Mouse (Mus musculus) midbrain, postnatal 0 days (tissue): ENCODE results near the gene Stag3. TPM values are rescaled to one million over a fixed set of nuclear protein-coding genes. Genes with fewer than 3 reads are reported as not detected.

Source experiments
- ATAC-seq: fragments of 200-750 bp; cut with Nextera tagmentation; 2 replicates; pipeline ENCODE4 v1.8.0; 2017; ENCODE audit warnings: moderate number of reproducible peaks, mild to moderate bottlenecking, moderate TSS enrichment, moderate library complexity; ENCODE audit not compliant: low FRiP score
- DNase-seq: peaks from one replicate; pipeline ENCODE4 v3.0.0-alpha.2; 2015; ENCODE audit warnings: low spot score
- H3K27ac ChIP-seq: fragments of 300-500 bp; sonication (generic); 2 replicates; pipeline ENCODE4 v1.5.1; 2014; ENCODE audit warnings: low read depth, mild to moderate bottlenecking, low read length, mixed read lengths
- H3K27me3 ChIP-seq: fragments of 300-500 bp; sonication (generic); 2 replicates; pipeline ENCODE4 v1.6.1; 2014; ENCODE audit warnings: low read length, control low read depth, mixed read lengths; ENCODE audit not compliant: insufficient read depth
- H3K36me3 ChIP-seq: fragments of 300-500 bp; sonication (generic); 2 replicates; pipeline ENCODE4 v1.6.1; 2014; ENCODE audit warnings: low read length, control low read depth, mixed read lengths; ENCODE audit not compliant: insufficient read depth
- H3K4me1 ChIP-seq: fragments of 300-500 bp; sonication (generic); 2 replicates; pipeline ENCODE4 v1.6.1; 2014; ENCODE audit warnings: mild to moderate bottlenecking, control low read depth, antibody characterized with exemption, low read length, mixed read lengths; ENCODE audit not compliant: insufficient read depth
- H3K4me2 ChIP-seq: fragments of 300-500 bp; sonication (generic); 2 replicates; pipeline ENCODE4 v1.6.1; 2014; ENCODE audit warnings: low read depth, mild to moderate bottlenecking, low read length, mixed read lengths; ENCODE audit not compliant: poor library complexity, severe bottlenecking
- H3K4me3 ChIP-seq: fragments of 300-500 bp; sonication (generic); 2 replicates; pipeline ENCODE4 v1.5.1; 2014; ENCODE audit warnings: low read depth, mild to moderate bottlenecking, low read length, moderate library complexity
- H3K9ac ChIP-seq: fragments of 300-500 bp; sonication (generic); replicated peaks from 2 replicates; pipeline ENCODE4 v1.6.1; 2014; ENCODE audit warnings: mild to moderate bottlenecking, low read length, moderate library complexity, mixed read lengths; ENCODE audit not compliant: poor library complexity, severe bottlenecking
- H3K9me3 ChIP-seq: fragments of 300-500 bp; sonication (generic); 2 replicates; pipeline ENCODE4 v1.6.1; 2016; ENCODE audit warnings: low read length, control low read depth
- CTCF ChIP-seq: IDR thresholded peaks from 2 replicates; pipeline ENCODE4 v1.5.1; 2016; ENCODE audit warnings: antibody characterized with exemption, mild to moderate bottlenecking
- WGBS: fragments of 180-500 bp; shearing (Covaris S2); extraction: QIAGEN DNeasy Blood & Tissue Kit; methylation state at CpG from one replicate; pipeline ENCODE4 v1.1.7; 2014; 5-methylcytosine and 5-hydroxymethylcytosine counted together
- polyA plus RNA-seq: library from polyadenylated mRNA; unstranded; fragments of >200 nt; fragmentation: Nextera tagmentation; extraction: Ambion mirVana; gene quantifications from 2 replicates; pipeline ENCODE4 v1.2.1, GENCODE M21; 2015
- total RNA-seq: library from RNA; depleted of rRNA; stranded (reverse); fragments of >200 nt; gene quantifications from 2 replicates; pipeline ENCODE4 v1.2.3, GENCODE M21; 2014

Gene Stag3
- total and polyA plus RNA-seq, 2 experiments from 2014 or later: 8.8 to 22.5 TPM

- Histone ChIP-seq H3K4me1 (peaks cover 6% of the 10 kb centered on the region; the same call in 1 of the 2 replicates), H3K4me2 (no peak overlapping the region), H3K27ac (no peak overlapping the region), H3K9ac (no peak overlapping the region), H3K36me3 (peaks cover 33% of the 10 kb centered on the region), H3K27me3 (no peaks in the 10 kb centered on the region), H3K9me3 (no peaks in the 10 kb centered on the region), H3K4me3 (no peak overlapping the region)
- 85% methylated on average over 7 of the region's 7 CpGs for WGBS
- TF ChIP-seq CTCF: no peak
- DNase-seq (no peak), ATAC-seq (no peak)
These were observed 21.0 kb upstream of the Stag3 start for GRCm38 (mm10) chr5:138258993-138259392.

GRCm38 (mm10) chr5:138260051-138260450 lies 20.0 kb upstream of the Stag3 start:
- TF ChIP-seq CTCF: no peak
- H3K27me3 ChIP-seq: no peaks in the 10 kb centered on the region
- DNase-seq (no peak), ATAC-seq (no peak)
- peaks cover 6% of the 10 kb centered on the region; the same call in 1 of the 2 replicates for H3K4me1 ChIP-seq
- no peaks in the 10 kb centered on the region for H3K9me3 ChIP-seq
- no peak overlapping the region for H3K27ac ChIP-seq
- no peak overlapping the region for H3K4me2 ChIP-seq
- peaks cover 33% of the 10 kb centered on the region for H3K36me3 ChIP-seq
- H3K4me3 ChIP-seq: no peak overlapping the region
- WGBS: 86% methylated on average over 10 of the region's 10 CpGs
- no peak overlapping the region for H3K9ac ChIP-seq

GRCm38 (mm10) chr5:138260834-138261233 lies 19.2 kb upstream of the Stag3 start:
- no peak overlapping the region for H3K4me3 ChIP-seq
- 93% methylated on average over 11 of the region's 11 CpGs for WGBS
- ATAC-seq: no peak
- no peak for TF ChIP-seq CTCF
- H3K27me3 ChIP-seq: no peaks in the 10 kb centered on the region
- peaks cover 33% of the 10 kb centered on the region for H3K36me3 ChIP-seq
- peaks cover 6% of the 10 kb centered on the region; the same call in 1 of the 2 replicates for H3K4me1 ChIP-seq
- no peaks in the 10 kb centered on the region for H3K9me3 ChIP-seq
- H3K4me2 ChIP-seq: no peak overlapping the region
- H3K9ac ChIP-seq: no peak overlapping the region
- no peak overlapping the region for H3K27ac ChIP-seq
- no peak for DNase-seq

GRCm38 (mm10) chr5:138262001-138262400 lies 18.0 kb upstream of the Stag3 start:
- Histone ChIP-seq H3K4me3 (no peak overlapping the region), H3K36me3 (peaks cover 33% of the 10 kb centered on the region), H3K4me2 (no peak overlapping the region), H3K27ac (no peak overlapping the region), H3K9me3 (no peaks in the 10 kb centered on the region), H3K27me3 (no peaks in the 10 kb centered on the region), H3K9ac (no peak overlapping the region), H3K4me1 (peaks cover 4% of the 10 kb centered on the region; the same call in 1 of the 2 replicates)
- DNase-seq (no peak), ATAC-seq (no peak)
- no peak for TF ChIP-seq CTCF
- WGBS: 84% methylated on average over 4 of the region's 4 CpGs

GRCm38 (mm10) chr5:138262582-138263240 lies 17.3 kb upstream of the Stag3 start:
- Histone ChIP-seq H3K4me3 (peak overlapping the region; percentile 94), H3K4me1 (peaks cover 4% of the 10 kb centered on the region; the same call in 1 of the 2 replicates), H3K27me3 (no peaks in the 10 kb centered on the region), H3K4me2 (peak overlapping the region; percentile 63), H3K9ac (peak overlapping the region; percentile 95), H3K27ac (peak overlapping the region; percentile 79; the same call in 1 of the 2 replicates), H3K9me3 (no peaks in the 10 kb centered on the region), H3K36me3 (peaks cover 30% of the 10 kb centered on the region)
- TF ChIP-seq CTCF: no peak
- DNase-seq: no peak
- WGBS: 66% methylated on average over 18 of the region's 18 CpGs
- no peak for ATAC-seq
